Mouse (Mus musculus) intestine, postnatal 0 days (tissue): Measurements from ENCODE around the gene Klre1. TPM values are rescaled to one million over a fixed set of nuclear protein-coding genes. Genes with fewer than 3 reads are reported as not detected.
"Not testable (repeated sequence)": the region's sequence is repeated elsewhere in the genome, so short reads cannot be mapped to it uniquely, and the experiment has no call there.

Source experiments
- ATAC-seq: fragments of 200-750 bp; cut with Nextera tagmentation; 2 replicates; pipeline ENCODE4 v1.8.0; 2017; ENCODE audit warnings: mild to moderate bottlenecking, moderate TSS enrichment, moderate library complexity
- H3K27ac ChIP-seq: fragments of 300-500 bp; sonication (generic); 2 replicates; pipeline ENCODE4 v1.5.1; 2014; ENCODE audit warnings: mild to moderate bottlenecking, low read depth, low read length, moderate library complexity
- H3K27me3 ChIP-seq: fragments of 300-500 bp; sonication (generic); replicated peaks from 2 replicates; pipeline ENCODE4 v1.6.1; 2014; ENCODE audit warnings: low read length, mixed read lengths; ENCODE audit not compliant: control insufficient read depth, insufficient read depth
- H3K36me3 ChIP-seq: fragments of 300-500 bp; sonication (generic); 2 replicates; pipeline ENCODE4 v1.6.1; 2014; ENCODE audit warnings: mild to moderate bottlenecking, moderate library complexity; ENCODE audit not compliant: control insufficient read depth, insufficient read depth
- H3K4me1 ChIP-seq: fragments of 300-500 bp; sonication (generic); replicated peaks from 2 replicates; pipeline ENCODE4 v1.6.1; 2014; ENCODE audit warnings: antibody characterized with exemption, low read length, mixed read lengths; ENCODE audit not compliant: control insufficient read depth, insufficient read depth
- H3K4me2 ChIP-seq: fragments of 300-500 bp; sonication (generic); replicated peaks from 2 replicates; pipeline ENCODE4 v1.6.1; 2014; ENCODE audit warnings: low read depth, mild to moderate bottlenecking, moderate library complexity
- H3K4me3 ChIP-seq: fragments of 300-500 bp; sonication (generic); 2 replicates; pipeline ENCODE4 v1.5.1; 2014; ENCODE audit warnings: low read depth, low read length
- H3K9ac ChIP-seq: fragments of 300-500 bp; sonication (generic); 2 replicates; pipeline ENCODE4 v1.6.1; 2014; ENCODE audit warnings: mild to moderate bottlenecking, low read depth, low read length
- H3K9me3 ChIP-seq: fragments of 300-500 bp; sonication (generic); 2 replicates; pipeline ENCODE4 v1.6.1; 2016; ENCODE audit warnings: mixed run types; ENCODE audit not compliant: control insufficient read depth
- CTCF ChIP-seq: sonication (generic); IDR thresholded peaks from 2 replicates; pipeline ENCODE4 v1.5.1; 2016; ENCODE audit warnings: low read depth, mild to moderate bottlenecking, control low read depth, antibody characterized with exemption, moderate library complexity
- WGBS: fragments of 180-500 bp; shearing (Covaris S2); extraction: QIAGEN DNeasy Blood & Tissue Kit; methylation state at CpG from one replicate; pipeline ENCODE4 v1.1.7; 2014; 5-methylcytosine and 5-hydroxymethylcytosine counted together
- polyA plus RNA-seq: library from polyadenylated mRNA; unstranded; fragments of >200 nt; fragmentation: Nextera tagmentation; extraction: Ambion mirVana; gene quantifications from 2 replicates; pipeline ENCODE4 v1.2.1, GENCODE M21; 2015

Klre1 gene
- polyA plus RNA-seq, 1 experiment from 2014 or later = not detected

DNA sequence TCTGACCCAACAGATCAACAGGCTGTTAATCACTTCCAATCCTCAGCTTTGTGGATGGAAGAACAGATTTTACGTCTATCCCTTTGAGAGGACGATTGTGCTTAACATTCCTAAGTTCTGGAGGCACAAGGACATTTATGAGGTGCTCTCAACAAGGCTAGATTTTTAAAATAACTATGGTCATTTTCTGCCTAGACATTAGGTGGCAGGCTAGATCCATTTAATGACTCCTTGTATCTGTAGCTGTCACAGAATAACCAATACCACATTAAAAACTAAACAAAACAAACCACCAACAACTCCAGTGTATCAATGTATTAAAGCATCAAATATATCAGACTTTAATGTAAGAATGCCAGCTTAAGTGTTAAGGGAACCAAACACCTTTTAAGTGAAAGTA is 2.4 kb upstream of the Klre1 start:
- H3K9me3 ChIP-seq = no peaks in the 10 kb centered on the region
- TF ChIP-seq CTCF = peak; percentile 56
- H3K27me3 ChIP-seq = no peaks in the 10 kb centered on the region
- H3K4me1 ChIP-seq = no peaks in the 10 kb centered on the region
- H3K9ac ChIP-seq = no peak overlapping the region
- H3K27ac ChIP-seq = no peak overlapping the region
- no peak overlapping the region for H3K4me2 ChIP-seq
- no peaks in the 10 kb centered on the region for H3K36me3 ChIP-seq
- ATAC-seq = no peak
- no peak overlapping the region for H3K4me3 ChIP-seq
- WGBS = 13% methylated on average over 2 of the region's 2 CpGs

DNA sequence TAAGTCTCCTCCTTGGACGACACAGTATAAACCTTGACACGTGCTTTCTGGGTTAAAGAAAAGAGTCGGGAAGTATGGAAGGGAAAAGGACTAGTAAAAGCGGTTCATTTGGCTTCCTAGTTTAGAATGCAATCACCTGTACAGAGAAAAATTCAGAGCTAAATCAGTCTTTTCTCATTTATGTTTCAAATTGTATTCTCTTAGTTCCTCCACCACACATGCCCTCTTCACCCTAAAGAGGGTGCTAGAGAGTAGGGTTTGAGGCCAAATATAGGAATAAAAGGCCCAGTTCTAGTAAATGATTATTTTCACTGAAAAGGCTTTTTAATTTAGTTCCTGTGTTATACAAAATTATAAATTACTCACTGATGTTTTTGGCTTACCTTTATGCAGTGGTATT is 3.6 kb downstream of the Klre1 start:
- peak; percentile 55 for TF ChIP-seq CTCF
- WGBS = 59% methylated on average over 4 of the region's 4 CpGs
- ATAC-seq = no peak
- Histone ChIP-seq H3K4me2 (no peak overlapping the region), H3K27ac (no peak overlapping the region), H3K9ac (no peak overlapping the region), H3K4me3 (no peak overlapping the region), H3K36me3 (no peaks in the 10 kb centered on the region), H3K9me3 (no peaks in the 10 kb centered on the region), H3K27me3 (no peaks in the 10 kb centered on the region), H3K4me1 (no peaks in the 10 kb centered on the region)

DNA sequence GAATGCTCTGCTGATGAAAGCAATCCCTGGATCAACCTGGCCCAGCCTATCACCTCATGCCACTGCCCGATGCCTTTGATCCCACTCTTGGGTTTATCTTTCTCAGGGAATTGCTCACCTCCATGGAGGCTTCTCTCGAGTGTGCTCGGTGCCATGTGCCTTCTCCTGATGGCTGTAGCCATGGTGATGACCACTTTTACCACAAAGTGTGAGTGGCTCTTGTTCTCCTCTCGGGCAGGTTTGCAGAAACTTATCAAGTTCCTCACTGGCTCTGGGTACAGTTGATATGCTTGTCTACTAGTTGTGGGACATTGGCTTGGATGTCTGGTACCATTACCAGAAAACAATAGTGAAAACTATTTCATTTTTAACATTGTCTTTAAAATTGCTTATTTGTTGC is 4.2 kb downstream of the Klre1 start:
- H3K9me3 ChIP-seq = no peaks in the 10 kb centered on the region
- H3K4me2 ChIP-seq = no peak overlapping the region
- no peaks in the 10 kb centered on the region for H3K4me1 ChIP-seq
- H3K27me3 ChIP-seq = no peaks in the 10 kb centered on the region
- no peak for ATAC-seq
- no peaks in the 10 kb centered on the region for H3K36me3 ChIP-seq
- no peak overlapping the region for H3K27ac ChIP-seq
- 69% methylated on average over 4 of the region's 4 CpGs for WGBS
- TF ChIP-seq CTCF = no peak
- H3K4me3 ChIP-seq = no peak overlapping the region
- H3K9ac ChIP-seq = no peak overlapping the region

DNA sequence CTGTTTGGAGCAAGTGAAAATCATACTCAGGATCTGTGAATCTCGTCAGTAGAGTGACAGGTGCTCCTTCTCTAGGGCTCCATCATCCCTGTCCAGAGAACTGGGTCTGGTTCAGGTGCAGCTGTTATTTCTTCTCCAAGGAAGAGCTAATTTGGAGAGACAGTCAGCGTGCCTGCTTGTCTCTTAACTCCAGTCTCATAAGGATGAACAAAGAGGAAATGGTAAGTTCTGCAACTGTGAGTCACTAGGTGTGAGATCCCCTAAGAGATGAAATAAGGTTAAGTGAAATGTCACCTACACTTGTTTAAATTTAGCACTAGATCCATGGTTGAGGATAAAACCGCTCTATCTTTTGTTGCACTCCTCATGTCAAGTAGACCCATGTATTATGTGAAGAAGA is 5.3 kb downstream of the Klre1 start:
- no peak overlapping the region for H3K27ac ChIP-seq
- no peaks in the 10 kb centered on the region for H3K9me3 ChIP-seq
- H3K4me3 ChIP-seq = no peak overlapping the region
- TF ChIP-seq CTCF = no peak
- H3K4me1 ChIP-seq = no peaks in the 10 kb centered on the region
- H3K27me3 ChIP-seq = no peaks in the 10 kb centered on the region
- no peak overlapping the region for H3K4me2 ChIP-seq
- H3K9ac ChIP-seq = no peak overlapping the region
- ATAC-seq = no peak
- H3K36me3 ChIP-seq = no peaks in the 10 kb centered on the region
- WGBS = 72% methylated on average over 3 of the region's 3 CpGs

DNA sequence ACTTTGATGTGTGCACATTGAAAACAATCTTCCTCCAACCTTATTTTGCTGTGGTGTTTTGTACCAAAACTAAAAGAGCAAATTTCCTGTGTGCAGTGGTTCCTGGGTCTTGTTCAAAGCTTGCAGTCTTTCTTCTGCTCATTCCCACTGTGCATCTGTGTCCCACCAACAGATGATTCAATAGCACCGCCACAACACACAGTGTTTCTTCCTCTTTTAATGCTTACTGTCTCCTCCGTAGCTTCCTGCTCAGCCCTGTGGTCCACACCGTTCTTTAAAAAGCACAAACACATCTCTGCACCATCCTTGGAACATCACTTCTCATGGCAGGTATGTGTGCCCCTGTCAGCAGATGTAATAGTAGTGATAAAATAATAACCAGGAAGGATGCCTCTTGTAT is 13.8 kb downstream of the Klre1 start, which contains the start of gene Klrd1:
Klrd1 (plus strand) TSS at position 275 of the 400 bp plus-strand sequence.
- ATAC-seq = no peak

DNA sequence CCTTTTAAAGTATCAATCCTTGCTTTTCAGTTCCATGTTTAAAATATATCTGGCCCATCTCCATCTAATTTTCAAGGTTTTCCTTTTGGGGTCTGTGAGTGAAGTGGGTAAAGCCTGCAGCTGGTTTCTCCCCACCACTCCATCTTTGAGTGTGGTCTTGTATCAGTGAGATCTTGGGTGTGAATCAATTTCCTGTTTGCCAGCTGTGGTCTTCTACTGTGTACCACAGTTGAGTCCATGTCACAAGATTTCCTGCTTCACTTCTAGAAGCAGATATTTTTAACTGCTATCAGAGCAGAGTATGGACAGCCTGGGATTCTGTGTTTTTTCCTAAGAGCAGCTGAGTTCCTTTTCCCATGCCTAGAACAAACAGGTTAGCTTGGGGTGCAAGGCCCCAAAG is 30.7 kb downstream of the Klre1 start:
- Histone ChIP-seq H3K4me3 (no peak overlapping the region), H3K4me2 (no peak overlapping the region), H3K4me1 (no peaks in the 10 kb centered on the region), H3K27ac (no peak overlapping the region), H3K27me3 (no peaks in the 10 kb centered on the region), H3K9ac (no peak overlapping the region), H3K36me3 (no peaks in the 10 kb centered on the region), H3K9me3 (no peaks in the 10 kb centered on the region)
- no peak for TF ChIP-seq CTCF
- ATAC-seq = no peak

More for the DNA sequence above, 13.8 kb downstream of the Klre1 start, which contains the start of gene Klrd1:
- Histone ChIP-seq H3K9ac (no peak within 1 kb of the TSS), H3K27me3 (no peaks in the 10 kb centered on the region), H3K9me3 (no peaks in the 10 kb centered on the region), H3K4me1 (no peaks in the 10 kb centered on the region), H3K4me2 (no peak within 1 kb of the TSS), H3K36me3 (no peaks in the 10 kb centered on the region), H3K4me3 (no peak within 1 kb of the TSS), H3K27ac (no peak within 1 kb of the TSS)
- WGBS = 78% methylated on average over 3 of the region's 3 CpGs
- no peak for TF ChIP-seq CTCF

DNA sequence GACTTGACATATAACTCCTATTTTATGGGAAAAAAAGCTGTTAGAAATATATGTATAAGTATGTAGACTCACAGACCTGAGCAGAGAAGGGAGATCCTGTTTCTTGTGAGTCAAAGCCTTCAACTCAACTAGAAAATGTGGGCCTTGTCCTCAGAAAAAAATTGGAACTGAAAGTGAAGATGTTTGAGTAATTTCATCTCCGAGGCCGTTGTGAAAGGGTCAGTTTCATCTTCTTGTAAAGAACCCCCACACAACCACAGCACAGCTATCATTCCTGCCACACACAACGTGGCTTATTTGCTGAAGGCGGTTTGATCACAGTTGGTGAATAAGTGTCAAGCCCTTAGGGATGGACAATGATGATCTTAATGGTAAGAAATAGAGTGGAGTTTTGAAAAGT is 46.0 kb downstream of the Klre1 start, which contains the start of gene Klrk1:
Klrk1 (minus strand) TSS at position 130 of the 400 bp plus-strand sequence.
- Histone ChIP-seq H3K4me2 (no peak within 1 kb of the TSS), H3K27me3 (no peaks in the 10 kb centered on the region), H3K27ac (no peak within 1 kb of the TSS), H3K9ac (no peak within 1 kb of the TSS), H3K4me1 (no peaks in the 10 kb centered on the region), H3K9me3 (no peaks in the 10 kb centered on the region), H3K4me3 (no peak within 1 kb of the TSS), H3K36me3 (no peaks in the 10 kb centered on the region)
- 75% methylated on average over 4 of the region's 4 CpGs for WGBS
- ATAC-seq = no peak
- no peak for TF ChIP-seq CTCF

DNA sequence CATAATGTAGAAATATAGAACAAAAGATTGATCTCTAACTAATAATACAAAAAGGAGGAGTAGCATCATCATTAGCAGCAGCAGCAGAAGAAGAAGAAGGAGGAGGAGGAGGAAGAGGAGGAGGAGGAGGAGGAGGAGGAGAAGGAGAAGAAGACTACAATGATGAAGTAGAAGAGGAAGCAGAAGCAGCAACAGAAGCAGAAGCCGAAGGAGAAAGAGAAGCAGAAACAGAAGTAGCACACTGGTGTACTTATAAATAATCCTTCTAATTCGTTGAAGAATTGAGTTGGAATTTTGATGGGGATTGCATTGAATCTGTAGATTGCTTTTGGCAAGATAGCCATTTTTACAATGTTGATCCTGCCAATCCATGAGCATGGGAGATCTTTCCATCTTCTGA is 53.3 kb downstream of the Klre1 start:
- H3K4me2 ChIP-seq, H3K4me1 ChIP-seq, H3K27me3 ChIP-seq, ATAC-seq, H3K27ac ChIP-seq, H3K4me3 ChIP-seq, H3K9ac ChIP-seq, H3K9me3 ChIP-seq, H3K36me3 ChIP-seq: not testable (repeated sequence)
- 77% methylated on average over 2 of the region's 2 CpGs for WGBS
